Mouse (Mus musculus) spleen, adult 2 months (tissue): Measurements from ENCODE around the gene Cluh. TPM values are rescaled to one million over a fixed set of nuclear protein-coding genes. Genes with fewer than 3 reads are reported as not detected.
A peak's percentile ranks its signal among the peaks of the same experiment; 100 is the strongest.

Experiments
- DNase-seq, 2 experiments: peaks; one replicate each; pipeline versions ENCODE4 v3.0.0 to v3.0.0-alpha.2; 2012 to 2021; ENCODE audit warnings: low spot score in 2 of 2, low read depth in 1 of 2
- H3K27ac ChIP-seq: fragments of 200-500 bp; 2 replicates; pipeline ENCODE4 v1.5.1; 2012; ENCODE audit warnings: low read length, inconsistent platforms; ENCODE audit not compliant: insufficient read depth
- H3K27me3 ChIP-seq: fragments of 200-500 bp; 2 replicates; pipeline ENCODE4 v1.6.1; 2012; ENCODE audit warnings: mild to moderate bottlenecking, moderate library complexity, low read length, inconsistent platforms; ENCODE audit not compliant: control insufficient read depth, insufficient read depth
- H3K36me3 ChIP-seq: fragments of 200-500 bp; 2 replicates; pipeline ENCODE4 v1.6.1; 2012; ENCODE audit warnings: mild to moderate bottlenecking, low read length, inconsistent platforms; ENCODE audit not compliant: control insufficient read depth, insufficient read depth
- H3K4me1 ChIP-seq: fragments of 200-500 bp; 2 replicates; pipeline ENCODE4 v1.6.1; 2011; ENCODE audit warnings: inconsistent platforms; ENCODE audit not compliant: control insufficient read depth, insufficient read depth, insufficient read length
- H3K4me3 ChIP-seq: fragments of 200-500 bp; 2 replicates; pipeline ENCODE4 v1.5.1; 2011; ENCODE audit warnings: mild to moderate bottlenecking, inconsistent platforms; ENCODE audit not compliant: insufficient read depth, insufficient read length; ENCODE audit errors: extremely low read depth
- CTCF ChIP-seq: fragments of 200-500 bp; IDR thresholded peaks from 2 replicates; pipeline ENCODE4 v1.5.1; 2011; ENCODE audit warnings: mild to moderate bottlenecking, inconsistent platforms; ENCODE audit not compliant: insufficient read depth, insufficient read length, insufficient replicate concordance; ENCODE audit errors: extremely low read depth
- POLR2A ChIP-seq: fragments of 200-500 bp; IDR thresholded peaks from 2 replicates; pipeline ENCODE4 v1.6.1; 2011; ENCODE audit warnings: low read depth, low read length, inconsistent platforms
- WGBS: fragments of 180-500 bp; shearing (Covaris S2); methylation state at CpG from one replicate; pipeline ENCODE4 v1.1.7; 2018; 5-methylcytosine and 5-hydroxymethylcytosine counted together
- polyA plus RNA-seq: library from polyadenylated mRNA; depleted of rRNA; stranded (reverse); fragments of >200 nt; gene quantifications from 2 replicates; pipeline ENCODE4 v1.2.3, GENCODE M21; 2012

Gene Cluh
- polyA plus RNA-seq, 1 experiment, result 24.7 TPM

DNA sequence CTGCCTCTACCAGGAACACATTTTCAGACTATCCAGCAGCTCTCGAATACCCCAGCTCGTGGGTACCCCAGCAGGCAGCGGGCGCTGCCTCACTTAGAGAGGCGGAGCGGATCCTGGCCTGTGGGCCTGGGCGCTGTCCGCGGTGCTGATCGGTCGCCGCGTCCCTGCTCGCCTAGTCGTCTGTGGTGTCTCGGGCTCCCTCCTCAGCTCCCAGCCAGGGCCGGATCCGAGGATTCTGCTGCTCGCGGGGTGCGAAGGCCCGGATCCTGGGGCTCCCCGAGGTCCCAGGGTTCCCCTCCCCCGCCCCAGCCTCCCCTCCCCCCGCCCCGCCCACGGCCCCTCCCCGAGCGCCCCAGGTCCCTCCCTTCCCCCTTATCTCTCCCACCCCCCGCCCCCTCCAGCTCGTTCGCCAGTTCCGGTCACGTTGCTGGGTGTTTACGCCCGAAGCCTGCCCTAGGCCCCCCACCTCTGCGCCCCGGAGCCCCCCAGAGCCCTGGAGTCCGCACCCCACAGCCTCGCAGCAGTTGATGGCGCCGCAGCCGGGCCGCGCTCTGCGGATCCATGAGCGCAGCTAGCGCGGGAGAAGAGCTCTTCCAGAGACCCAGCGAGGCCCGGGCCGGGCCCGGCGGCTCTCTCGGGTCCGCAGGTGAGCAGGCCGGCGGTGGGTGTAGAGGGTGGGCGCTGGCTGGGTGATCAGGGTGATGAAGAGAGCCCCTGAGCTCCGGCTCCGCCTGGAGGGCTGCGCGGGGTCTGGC lies 29.9 kb upstream of the Cluh start, which contains the start of gene Ccdc92b:
Gene Ccdc92b (plus strand): TSS at position 405 of the 755 bp plus-strand sequence.
- TF ChIP-seq POLR2A (no peak), CTCF (no peak)
- Histone ChIP-seq H3K4me3 (no peak within 1 kb of the TSS), H3K27ac (no peak within 1 kb of the TSS), H3K27me3 (peaks cover 5% of the 10 kb centered on the region), H3K36me3 (no peaks in the 10 kb centered on the region), H3K4me1 (no peaks in the 10 kb centered on the region; the same call in 1 of the 2 replicates)
- peak in 1 of 2 experiments; percentile 50 for DNase-seq
- 6% methylated on average over 51 of the region's 63 CpGs for WGBS

GRCm38 (mm10) chr11:74619956-74620300 lies 29.4 kb upstream of the Cluh start:
- WGBS, result 10% methylated on average over 16 of the region's 16 CpGs
- Histone ChIP-seq H3K36me3 (no peaks in the 10 kb centered on the region), H3K27ac (no peak overlapping the region), H3K4me3 (no peak overlapping the region), H3K27me3 (peaks cover 5% of the 10 kb centered on the region), H3K4me1 (no peaks in the 10 kb centered on the region; the same call in 1 of the 2 replicates)
- TF ChIP-seq CTCF (no peak), POLR2A (no peak)
- no peak for DNase-seq

- H3K4me1 ChIP-seq, result no peaks in the 10 kb centered on the region; the same call in 1 of the 2 replicates
- H3K4me3 ChIP-seq, result no peak overlapping the region
- WGBS, result 37% methylated on average over 8 of the region's 8 CpGs
- no peak overlapping the region for H3K27ac ChIP-seq
- peaks cover 5% of the 10 kb centered on the region for H3K27me3 ChIP-seq
- no peaks in the 10 kb centered on the region for H3K36me3 ChIP-seq
- no peak for DNase-seq
- TF ChIP-seq POLR2A (no peak), CTCF (no peak)
Observed at GRCm38 (mm10) chr11:74621974-74622669, 27.2 kb upstream of the Cluh start.

DNA sequence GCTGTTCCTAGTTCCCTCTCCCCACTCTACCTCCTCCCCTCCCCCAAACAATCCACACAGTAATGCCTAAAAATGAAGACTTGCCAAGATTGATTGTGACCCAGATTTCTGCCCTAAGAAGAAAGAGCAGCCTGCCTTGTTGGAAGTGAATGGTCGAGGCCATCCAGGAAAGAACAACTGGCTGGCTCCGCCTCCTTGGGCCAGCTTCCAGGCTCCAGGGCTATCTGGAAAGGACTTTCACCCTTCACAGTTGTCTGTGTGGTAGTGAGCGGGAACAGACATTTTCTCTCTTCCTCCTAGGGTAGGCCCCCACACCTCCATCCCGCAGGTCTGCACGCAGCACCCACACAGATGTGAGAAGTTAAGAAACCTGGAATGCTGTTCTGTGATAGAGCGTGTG lies 25.6 kb upstream of the Cluh start:
- peaks cover 5% of the 10 kb centered on the region for H3K27me3 ChIP-seq
- TF ChIP-seq POLR2A, result no peak
- no peaks in the 10 kb centered on the region; the same call in 1 of the 2 replicates for H3K4me1 ChIP-seq
- no peak overlapping the region for H3K27ac ChIP-seq
- no peaks in the 10 kb centered on the region for H3K36me3 ChIP-seq
- no peak overlapping the region for H3K4me3 ChIP-seq
- DNase-seq, result no peak
- WGBS, result 78% methylated on average over 6 of the region's 6 CpGs

DNA sequence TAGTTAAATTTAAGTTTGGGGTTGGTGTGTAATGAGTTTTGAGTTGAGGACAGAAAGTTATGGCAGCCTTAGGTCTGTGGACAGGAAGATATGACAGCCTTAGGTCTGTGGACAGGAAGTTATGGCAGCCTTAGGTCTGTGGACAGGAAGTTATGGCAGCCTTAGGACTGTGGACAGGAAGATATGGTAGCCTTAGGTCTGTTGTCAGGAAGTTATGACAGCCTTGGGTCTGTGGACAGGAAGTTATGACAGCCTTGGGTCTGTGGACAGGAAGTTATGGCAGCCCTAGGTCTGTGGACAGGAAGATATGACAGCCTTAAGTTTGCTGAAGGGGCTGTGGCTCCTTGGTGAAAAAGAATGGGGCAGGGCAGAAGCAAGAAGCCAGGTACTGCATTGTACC lies 24.0 kb upstream of the Cluh start:
- H3K4me1 ChIP-seq, result no peaks in the 10 kb centered on the region
- H3K27ac ChIP-seq, result no peak overlapping the region
- TF ChIP-seq POLR2A (no peak), CTCF (no peak)
- H3K4me3 ChIP-seq, result no peak overlapping the region
- no peak for DNase-seq
- H3K36me3 ChIP-seq, result no peaks in the 10 kb centered on the region
- no peaks in the 10 kb centered on the region for H3K27me3 ChIP-seq

GRCm38 (mm10) chr11:74627481-74627880 lies 21.8 kb upstream of the Cluh start:
- DNase-seq, result no peak
- Histone ChIP-seq H3K36me3 (no peaks in the 10 kb centered on the region), H3K4me3 (no peak overlapping the region), H3K4me1 (no peaks in the 10 kb centered on the region), H3K27me3 (no peaks in the 10 kb centered on the region), H3K27ac (no peak overlapping the region)
- 67% methylated on average over 3 of the region's 3 CpGs for whole genome bisulfite sequencing
- TF ChIP-seq POLR2A, result no peak
- no peak for TF ChIP-seq CTCF
